Mouse (Mus musculus) midbrain, postnatal 0 days (tissue): ENCODE measurements around the gene Klrg2. TPM values are rescaled to one million over a fixed set of nuclear protein-coding genes. Genes with fewer than 3 reads are reported as not detected.

Source experiments
- ATAC-seq: fragments of 200-750 bp; cut with Nextera tagmentation; 2 replicates; pipeline ENCODE4 v1.8.0; 2017; ENCODE audit warnings: moderate number of reproducible peaks, mild to moderate bottlenecking, moderate TSS enrichment, moderate library complexity; ENCODE audit not compliant: low FRiP score
- DNase-seq: peaks from one replicate; pipeline ENCODE4 v3.0.0-alpha.2; 2015; ENCODE audit warnings: low spot score
- H3K27ac ChIP-seq: fragments of 300-500 bp; sonication (generic); 2 replicates; pipeline ENCODE4 v1.5.1; 2014; ENCODE audit warnings: low read depth, mild to moderate bottlenecking, low read length, mixed read lengths
- H3K27me3 ChIP-seq: fragments of 300-500 bp; sonication (generic); 2 replicates; pipeline ENCODE4 v1.6.1; 2014; ENCODE audit warnings: low read length, control low read depth, mixed read lengths; ENCODE audit not compliant: insufficient read depth
- H3K36me3 ChIP-seq: fragments of 300-500 bp; sonication (generic); 2 replicates; pipeline ENCODE4 v1.6.1; 2014; ENCODE audit warnings: low read length, control low read depth, mixed read lengths; ENCODE audit not compliant: insufficient read depth
- H3K4me1 ChIP-seq: fragments of 300-500 bp; sonication (generic); 2 replicates; pipeline ENCODE4 v1.6.1; 2014; ENCODE audit warnings: mild to moderate bottlenecking, control low read depth, antibody characterized with exemption, low read length, mixed read lengths; ENCODE audit not compliant: insufficient read depth
- H3K4me2 ChIP-seq: fragments of 300-500 bp; sonication (generic); 2 replicates; pipeline ENCODE4 v1.6.1; 2014; ENCODE audit warnings: low read depth, mild to moderate bottlenecking, low read length, mixed read lengths; ENCODE audit not compliant: poor library complexity, severe bottlenecking
- H3K4me3 ChIP-seq: fragments of 300-500 bp; sonication (generic); 2 replicates; pipeline ENCODE4 v1.5.1; 2014; ENCODE audit warnings: low read depth, mild to moderate bottlenecking, low read length, moderate library complexity
- H3K9ac ChIP-seq: fragments of 300-500 bp; sonication (generic); replicated peaks from 2 replicates; pipeline ENCODE4 v1.6.1; 2014; ENCODE audit warnings: mild to moderate bottlenecking, low read length, moderate library complexity, mixed read lengths; ENCODE audit not compliant: poor library complexity, severe bottlenecking
- H3K9me3 ChIP-seq: fragments of 300-500 bp; sonication (generic); 2 replicates; pipeline ENCODE4 v1.6.1; 2016; ENCODE audit warnings: low read length, control low read depth
- CTCF ChIP-seq: IDR thresholded peaks from 2 replicates; pipeline ENCODE4 v1.5.1; 2016; ENCODE audit warnings: antibody characterized with exemption, mild to moderate bottlenecking
- WGBS: fragments of 180-500 bp; shearing (Covaris S2); extraction: QIAGEN DNeasy Blood & Tissue Kit; methylation state at CpG from one replicate; pipeline ENCODE4 v1.1.7; 2014; 5-methylcytosine and 5-hydroxymethylcytosine counted together
- polyA plus RNA-seq: library from polyadenylated mRNA; unstranded; fragments of >200 nt; fragmentation: Nextera tagmentation; extraction: Ambion mirVana; gene quantifications from 2 replicates; pipeline ENCODE4 v1.2.1, GENCODE M21; 2015
- total RNA-seq: library from RNA; depleted of rRNA; stranded (reverse); fragments of >200 nt; gene quantifications from 2 replicates; pipeline ENCODE4 v1.2.3, GENCODE M21; 2014

Gene Klrg2
- total and polyA plus RNA-seq, 2 experiments from 2014 or later: 0.21 to 0.22 TPM

DNA sequence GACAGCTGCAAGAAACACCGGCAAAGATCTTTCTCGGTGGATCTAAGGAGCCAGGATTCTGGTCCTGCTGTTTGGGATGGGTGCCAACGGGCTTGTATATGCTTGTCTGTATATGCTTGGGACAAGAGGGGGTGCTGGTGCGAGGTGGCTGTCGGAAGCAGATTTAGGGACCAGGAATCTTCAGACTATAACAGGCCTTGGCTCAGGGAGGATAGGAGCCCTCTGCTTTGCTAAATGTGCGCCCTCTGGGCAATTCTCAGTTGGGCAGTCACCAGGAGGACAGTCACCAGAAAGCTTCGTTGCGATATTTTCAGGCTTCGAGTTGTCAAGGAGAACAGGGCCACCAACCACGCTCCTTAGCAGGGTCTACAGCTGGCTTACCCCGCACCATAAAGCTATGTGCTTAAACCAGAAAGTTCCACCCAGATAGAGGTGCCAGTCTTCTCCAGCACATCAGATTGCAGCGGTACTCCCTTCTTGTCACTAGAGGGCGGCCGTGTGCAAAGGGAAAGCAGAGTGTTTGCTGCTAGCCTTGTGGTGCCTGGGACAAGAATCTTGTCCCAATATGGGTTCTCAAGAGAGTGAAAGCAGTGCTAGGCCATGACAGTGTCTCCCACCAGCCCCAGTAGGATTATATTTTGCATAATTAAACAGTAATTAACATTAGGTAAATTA is 13.4 kb upstream of the Klrg2 start:
- no peak overlapping the region for H3K9ac ChIP-seq
- peak; percentile 41; the same call in 1 of the 2 replicates for ATAC-seq
- peak; percentile 98 for TF ChIP-seq CTCF

DNA sequence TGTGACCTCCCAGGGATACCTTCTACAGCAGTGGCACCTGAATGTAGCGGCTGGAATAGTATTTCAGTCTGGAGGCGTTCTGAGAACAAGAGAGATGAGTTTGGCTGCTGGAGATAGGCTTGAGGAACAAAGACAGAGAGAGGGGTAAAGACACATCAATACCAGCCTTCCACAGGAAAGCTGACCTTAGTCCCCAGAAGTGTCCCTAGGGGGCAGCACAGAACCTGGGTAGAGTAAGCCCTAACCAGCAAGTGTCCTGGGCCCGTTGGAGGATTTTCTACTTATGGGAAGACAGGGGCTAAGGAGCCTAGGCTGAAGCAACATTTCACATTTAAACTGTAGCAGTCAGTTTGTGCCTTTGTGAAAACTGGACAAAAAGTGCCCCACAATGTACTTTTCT is 12.5 kb upstream of the Klrg2 start:
- 70% methylated on average over 3 of the region's 3 CpGs for WGBS
- TF ChIP-seq CTCF: no peak
- H3K27ac ChIP-seq: no peak overlapping the region

More for the DNA sequence above, 13.4 kb upstream of the Klrg2 start:
- WGBS: 39% methylated on average over 14 of the region's 14 CpGs
- DNase-seq: peak; percentile 81
- no peak overlapping the region for H3K4me3 ChIP-seq
- no peaks in the 10 kb centered on the region for H3K9me3 ChIP-seq
- H3K36me3 ChIP-seq: no peaks in the 10 kb centered on the region
- H3K27ac ChIP-seq: no peak overlapping the region
- H3K27me3 ChIP-seq: no peaks in the 10 kb centered on the region
- no peak overlapping the region for H3K4me2 ChIP-seq
- no peaks in the 10 kb centered on the region for H3K4me1 ChIP-seq

DNA sequence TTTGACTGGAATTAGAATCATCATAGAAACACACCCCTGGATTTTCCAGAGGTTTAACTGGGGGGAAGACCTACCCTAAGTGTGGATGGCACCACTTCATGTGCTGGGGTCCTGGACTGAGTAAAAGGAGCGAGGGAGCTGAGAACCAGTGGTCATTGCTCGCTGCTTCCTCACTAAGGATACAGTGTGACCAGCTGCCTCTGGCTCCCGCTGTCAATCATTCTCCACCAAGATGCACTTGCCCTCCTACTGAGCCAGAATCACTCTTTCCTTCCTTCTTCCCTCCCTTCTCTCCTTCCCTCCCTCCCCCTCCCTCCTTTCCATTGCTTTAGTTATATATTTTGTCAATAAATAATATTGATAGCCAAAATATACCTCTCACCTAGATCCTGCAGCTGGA is 6.0 kb upstream of the Klrg2 start:
- Histone ChIP-seq H3K27me3 (peaks cover 8% of the 10 kb centered on the region), H3K27ac (no peak overlapping the region), H3K9ac (no peak overlapping the region), H3K9me3 (no peaks in the 10 kb centered on the region), H3K36me3 (no peaks in the 10 kb centered on the region), H3K4me1 (no peaks in the 10 kb centered on the region), H3K4me3 (no peak overlapping the region), H3K4me2 (no peak overlapping the region)
- 77% methylated on average over 3 of the region's 3 CpGs for WGBS
- no peak for DNase-seq
- no peak for ATAC-seq
- TF ChIP-seq CTCF: no peak

More for the DNA sequence above, 12.5 kb upstream of the Klrg2 start:
- H3K9me3 ChIP-seq: no peaks in the 10 kb centered on the region
- DNase-seq (no peak), ATAC-seq (no peak)
- no peaks in the 10 kb centered on the region for H3K4me1 ChIP-seq
- no peaks in the 10 kb centered on the region for H3K36me3 ChIP-seq
- no peak overlapping the region for H3K4me2 ChIP-seq
- H3K4me3 ChIP-seq: no peak overlapping the region
- no peak overlapping the region for H3K9ac ChIP-seq
- no peaks in the 10 kb centered on the region for H3K27me3 ChIP-seq

DNA sequence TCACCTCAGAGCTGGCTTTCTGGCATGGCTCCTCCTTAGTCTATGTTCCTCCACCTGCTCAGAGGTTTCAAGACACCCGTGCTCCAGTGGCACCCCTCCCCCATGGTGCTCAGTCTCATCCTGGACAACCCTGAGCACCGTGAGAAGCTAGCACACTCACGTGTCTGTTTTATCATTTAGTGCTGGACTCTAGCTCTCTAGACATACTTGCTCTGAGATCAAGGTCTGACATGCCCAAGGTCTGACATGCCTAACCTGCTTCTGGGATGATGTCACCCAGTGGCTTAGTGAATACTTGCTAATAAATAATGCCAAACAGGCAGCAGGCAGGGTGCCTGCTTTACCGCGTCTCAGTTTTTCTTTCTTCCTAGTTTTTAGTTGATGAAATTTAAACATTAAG is 5.6 kb upstream of the Klrg2 start:
- H3K4me3 ChIP-seq: no peak overlapping the region
- no peaks in the 10 kb centered on the region for H3K36me3 ChIP-seq
- ATAC-seq (no peak), DNase-seq (no peak)
- no peak overlapping the region for H3K4me2 ChIP-seq
- no peak overlapping the region for H3K27ac ChIP-seq
- no peak for TF ChIP-seq CTCF
- WGBS: 81% methylated on average over 5 of the region's 5 CpGs
- no peaks in the 10 kb centered on the region for H3K9me3 ChIP-seq
- peaks cover 12% of the 10 kb centered on the region for H3K27me3 ChIP-seq
- H3K9ac ChIP-seq: no peak overlapping the region
- H3K4me1 ChIP-seq: no peaks in the 10 kb centered on the region

DNA sequence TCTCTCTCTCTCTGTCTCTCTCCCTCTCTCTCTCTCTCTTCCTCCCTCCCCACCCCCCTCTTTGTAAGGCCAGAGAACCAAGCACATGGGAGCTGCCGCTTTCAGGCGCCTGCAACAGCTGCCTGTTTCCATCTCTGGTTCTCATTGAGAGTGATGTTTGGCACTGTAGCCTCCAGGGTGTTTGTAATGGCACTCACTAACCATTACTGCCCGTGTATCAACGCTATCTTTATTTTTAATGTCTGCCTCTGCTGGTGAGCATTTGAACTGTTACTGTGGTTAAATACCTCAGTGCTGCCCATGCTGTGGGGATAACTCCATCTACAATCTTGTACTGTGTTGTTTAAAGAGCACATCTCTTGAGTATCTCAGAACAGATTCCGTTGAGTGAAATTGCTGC is 4.6 kb upstream of the Klrg2 start:
- DNase-seq (peak; percentile 18), ATAC-seq (no peak)
- Histone ChIP-seq H3K27ac (no peak overlapping the region), H3K9me3 (no peaks in the 10 kb centered on the region), H3K36me3 (no peaks in the 10 kb centered on the region), H3K4me1 (peaks cover 4% of the 10 kb centered on the region; the same call in 1 of the 2 replicates), H3K4me3 (no peak overlapping the region), H3K27me3 (peaks cover 19% of the 10 kb centered on the region), H3K4me2 (no peak overlapping the region), H3K9ac (no peak overlapping the region)
- WGBS: 45% methylated on average over 5 of the region's 5 CpGs
- TF ChIP-seq CTCF: peak; percentile 53

DNA sequence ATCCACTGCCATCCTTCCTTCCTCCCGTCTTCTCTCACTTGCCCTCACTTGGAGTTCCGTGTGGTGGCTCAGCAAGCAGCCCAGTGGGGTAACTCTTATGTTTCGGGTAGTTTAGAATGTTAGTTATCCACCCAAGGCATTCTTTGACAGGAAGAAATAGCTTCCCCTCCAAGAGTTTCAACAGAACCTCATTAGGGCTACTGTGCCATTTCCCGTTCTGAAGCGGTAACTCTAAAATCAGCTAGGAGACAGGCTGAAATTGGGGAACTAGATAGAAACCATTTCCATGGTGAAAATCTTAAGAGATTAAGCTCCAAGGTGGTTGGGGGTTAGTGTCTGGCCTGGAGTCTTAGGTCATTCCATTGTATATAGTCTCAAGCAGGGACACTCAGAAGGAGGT is 4.2 kb upstream of the Klrg2 start:
- H3K36me3 ChIP-seq: no peaks in the 10 kb centered on the region
- DNase-seq (no peak), ATAC-seq (no peak)
- H3K9ac ChIP-seq: no peak overlapping the region
- no peak for TF ChIP-seq CTCF
- peaks cover 23% of the 10 kb centered on the region for H3K27me3 ChIP-seq
- no peak overlapping the region for H3K4me2 ChIP-seq
- peaks cover 6% of the 10 kb centered on the region; the same call in 1 of the 2 replicates for H3K4me1 ChIP-seq
- 69% methylated on average over 5 of the region's 5 CpGs for whole genome bisulfite sequencing
- no peaks in the 10 kb centered on the region for H3K9me3 ChIP-seq
- H3K27ac ChIP-seq: no peak overlapping the region
- H3K4me3 ChIP-seq: no peak overlapping the region
